Mouse (Mus musculus): ENCODE data around the gene Hfe2.

DNA sequence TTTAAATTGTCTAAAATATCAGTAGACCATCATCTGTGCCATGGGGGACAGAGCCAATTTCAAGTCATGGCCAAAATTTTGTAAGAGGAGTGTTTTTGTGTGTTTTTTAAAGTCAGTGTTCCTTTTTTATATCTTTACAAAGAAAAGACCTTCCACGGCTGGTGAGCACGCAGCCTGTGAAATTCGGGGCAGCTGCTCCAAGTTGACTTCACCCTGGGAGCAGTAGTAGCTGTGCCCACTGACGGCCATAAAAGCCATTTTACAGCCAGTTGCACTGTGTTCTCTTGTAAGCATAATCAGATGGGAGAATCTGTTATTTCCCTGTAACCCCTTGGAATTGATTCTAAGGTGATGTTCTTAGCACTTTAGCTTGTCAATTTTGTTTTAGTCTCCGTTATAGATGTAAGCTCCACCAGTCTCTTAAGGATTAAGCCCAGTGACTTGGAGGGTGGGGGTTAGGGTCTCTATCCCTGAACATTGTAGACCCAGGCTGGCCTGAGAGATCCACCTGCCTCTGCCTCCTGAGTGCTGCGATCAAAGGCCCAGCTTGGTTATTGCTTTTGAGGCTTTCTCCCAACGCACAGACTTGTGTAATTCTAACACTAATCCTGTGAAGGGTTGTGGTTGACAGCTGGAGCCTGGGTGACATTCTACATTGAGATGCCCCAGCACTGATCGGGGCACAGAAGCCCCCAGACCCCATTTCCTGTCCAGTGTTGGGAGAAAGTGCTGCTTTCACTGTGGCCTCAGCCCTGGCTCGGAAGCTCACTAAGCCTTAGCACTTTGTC is 36.1 kb downstream of the Hfe2 start:
- TF ChIP-seq CTCF (IDR thresholded peaks at IDR 0.05; ENCODE audit: low read depth, low read length) (no peak), POLR2AphosphoS5 (IDR thresholded peaks at IDR 0.05; ENCODE audit: insufficient replicate concordance, low read depth, low read length) (no peak), TAL1 (conservative IDR thresholded peaks at IDR 0.05; ENCODE audit: low read depth, low read length) (no peak), GATA1 (IDR thresholded peaks at IDR 0.05; ENCODE audit: borderline replicate concordance, low read length) (no peak)

Measured in G1E (cell line).